Mouse (Mus musculus) intestine, embryonic 15.5 days (tissue): ENCODE results near the gene 5730409E04Rik. TPM values are rescaled to one million over a fixed set of nuclear protein-coding genes. Genes with fewer than 3 reads are reported as not detected.

Experiments used
- ATAC-seq: fragments of 200-750 bp; cut with Nextera tagmentation; 2 replicates; pipeline ENCODE4 v1.8.0; 2017; ENCODE audit warnings: moderate TSS enrichment, moderate library complexity
- H3K27ac ChIP-seq: fragments of 300-500 bp; sonication (generic); 2 replicates; pipeline ENCODE4 v1.5.1; 2015; ENCODE audit warnings: mild to moderate bottlenecking, inconsistent platforms
- H3K27me3 ChIP-seq: fragments of 300-500 bp; sonication (generic); replicated peaks from 2 replicates; pipeline ENCODE4 v1.6.1; 2015; ENCODE audit warnings: inconsistent platforms
- H3K36me3 ChIP-seq: fragments of 300-500 bp; sonication (generic); 2 replicates; pipeline ENCODE4 v1.6.1; 2015; ENCODE audit warnings: inconsistent platforms
- H3K4me1 ChIP-seq: fragments of 300-500 bp; sonication (generic); replicated peaks from 2 replicates; pipeline ENCODE4 v1.6.1; 2015; ENCODE audit warnings: inconsistent platforms
- H3K4me2 ChIP-seq: fragments of 300-500 bp; sonication (generic); replicated peaks from 2 replicates; pipeline ENCODE4 v1.6.1; 2015; ENCODE audit warnings: mild to moderate bottlenecking, inconsistent platforms
- H3K4me3 ChIP-seq: fragments of 300-500 bp; sonication (generic); replicated peaks from 2 replicates; pipeline ENCODE4 v1.5.1; 2015; ENCODE audit warnings: inconsistent platforms
- H3K9ac ChIP-seq: fragments of 300-500 bp; sonication (generic); 2 replicates; pipeline ENCODE4 v1.6.1; 2015; ENCODE audit warnings: inconsistent platforms
- H3K9me3 ChIP-seq: fragments of 300-500 bp; sonication (generic); 2 replicates; pipeline ENCODE4 v1.6.1; 2016; ENCODE audit warnings: inconsistent platforms
- WGBS: fragments of 180-500 bp; shearing (Covaris S2); methylation state at CpG from one replicate; pipeline ENCODE4 v1.1.7; 2015; 5-methylcytosine and 5-hydroxymethylcytosine counted together
- polyA plus RNA-seq: library from polyadenylated mRNA; unstranded; fragments of >200 nt; fragmentation: Nextera tagmentation; extraction: Ambion mirVana; gene quantifications from 2 replicates; pipeline ENCODE4 v1.2.1, GENCODE M21; 2015

The 5730409E04Rik gene
- polyA plus RNA-seq, 1 experiment from 2014 or later, result 1.8 TPM

DNA sequence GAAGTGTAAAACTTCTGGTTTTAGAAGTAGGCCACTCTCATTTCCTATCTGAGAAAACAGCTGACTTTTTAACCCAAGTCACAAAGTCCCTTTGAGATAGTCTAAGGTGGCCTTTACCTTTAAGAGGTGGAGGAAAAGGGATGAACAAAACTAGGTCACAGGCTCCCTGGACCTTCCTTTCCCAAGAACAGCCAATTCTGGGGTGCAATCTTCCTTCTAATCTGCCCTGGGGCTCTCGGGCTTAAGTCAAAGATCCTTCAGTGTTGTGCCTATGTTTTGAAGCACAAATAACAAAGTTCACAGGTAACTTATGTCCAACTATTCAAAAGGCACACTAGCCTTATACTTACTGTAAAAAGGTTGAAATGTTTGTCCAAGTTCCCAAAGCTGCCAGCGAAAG, 5.5 kb upstream of the 5730409E04Rik start:
- no peak overlapping the region for H3K4me3 ChIP-seq
- WGBS, result 73% methylated on average over 2 of the region's 2 CpGs
- no peak overlapping the region for H3K27ac ChIP-seq
- H3K4me1 ChIP-seq, result peaks cover 5% of the 10 kb centered on the region; the same call in 1 of the 2 replicates
- no peak for ATAC-seq
- no peaks in the 10 kb centered on the region for H3K27me3 ChIP-seq
- no peak overlapping the region for H3K4me2 ChIP-seq
- no peaks in the 10 kb centered on the region for H3K9me3 ChIP-seq
- H3K9ac ChIP-seq, result no peak overlapping the region
- no peaks in the 10 kb centered on the region for H3K36me3 ChIP-seq

- Histone ChIP-seq H3K27ac (no peak overlapping the region), H3K4me1 (peaks cover 5% of the 10 kb centered on the region; the same call in 1 of the 2 replicates), H3K4me3 (no peak overlapping the region), H3K4me2 (no peak overlapping the region), H3K9me3 (no peaks in the 10 kb centered on the region), H3K36me3 (no peaks in the 10 kb centered on the region), H3K27me3 (no peaks in the 10 kb centered on the region), H3K9ac (no peak overlapping the region)
- 77% methylated on average over 4 of the region's 4 CpGs for WGBS
- ATAC-seq, result no peak
Measured at GRCm38 (mm10) chr4:126605751-126606150, 3.9 kb upstream of the 5730409E04Rik start.

- Histone ChIP-seq H3K27ac (no peak overlapping the region), H3K4me3 (no peak overlapping the region), H3K9me3 (no peaks in the 10 kb centered on the region), H3K27me3 (no peaks in the 10 kb centered on the region; the same call in 1 of the 2 replicates), H3K9ac (no peak overlapping the region), H3K4me1 (no peaks in the 10 kb centered on the region), H3K4me2 (no peak overlapping the region), H3K36me3 (no peaks in the 10 kb centered on the region)
- WGBS, result 88% methylated on average over 17 of the region's 17 CpGs
- ATAC-seq, result no peak
Measured at GRCm38 (mm10) chr4:126611991-126612390, 2.4 kb downstream of the 5730409E04Rik start.

DNA sequence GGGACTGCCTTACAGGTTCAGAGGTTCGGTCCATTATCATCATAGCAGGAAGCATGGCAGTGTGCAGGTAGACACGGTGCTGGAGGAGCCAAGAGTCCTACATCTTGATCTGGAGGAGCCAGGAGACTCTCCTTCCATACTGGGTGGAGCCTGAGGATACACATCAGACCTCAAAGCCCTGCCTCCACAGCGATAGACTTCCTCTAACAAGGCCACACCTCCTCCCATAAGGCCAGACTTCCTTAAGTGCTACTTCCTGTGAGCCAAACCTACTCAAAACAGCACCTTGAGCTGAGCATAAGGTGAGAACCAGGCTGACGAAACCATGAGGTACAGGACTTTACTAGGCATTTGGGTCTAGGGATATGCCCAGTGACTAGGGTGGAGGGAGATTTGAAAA, 6.7 kb downstream of the 5730409E04Rik start:
- ATAC-seq, result no peak
- H3K4me1 ChIP-seq, result peaks cover 12% of the 10 kb centered on the region
- H3K27ac ChIP-seq, result no peak overlapping the region
- 85% methylated on average over 4 of the region's 4 CpGs for WGBS
- H3K9me3 ChIP-seq, result no peaks in the 10 kb centered on the region
- H3K36me3 ChIP-seq, result no peaks in the 10 kb centered on the region
- no peak overlapping the region for H3K4me3 ChIP-seq
- no peak overlapping the region for H3K9ac ChIP-seq
- peaks cover 20% of the 10 kb centered on the region for H3K27me3 ChIP-seq
- H3K4me2 ChIP-seq, result no peak overlapping the region

- H3K27ac ChIP-seq, result no peak overlapping the region
- H3K4me1 ChIP-seq, result peaks cover 12% of the 10 kb centered on the region
- peak overlapping the region; percentile 28 for H3K4me3 ChIP-seq
- peak overlapping the region; percentile 70 for H3K4me2 ChIP-seq
- no peaks in the 10 kb centered on the region for H3K36me3 ChIP-seq
- peaks cover 20% of the 10 kb centered on the region for H3K27me3 ChIP-seq
- peak overlapping the region; percentile 37; the same call in 1 of the 2 replicates for H3K9ac ChIP-seq
- 6% methylated on average over 33 of the region's 33 CpGs for WGBS
- ATAC-seq, result peak; percentile 41; the same call in 1 of the 2 replicates
- H3K9me3 ChIP-seq, result no peaks in the 10 kb centered on the region
Measured at GRCm38 (mm10) chr4:126619691-126620330, 10.2 kb downstream of the 5730409E04Rik start.

GRCm38 (mm10) chr4:126620349-126620874, 10.8 kb downstream of the 5730409E04Rik start:
- H3K4me1 ChIP-seq, result peaks cover 12% of the 10 kb centered on the region
- H3K9me3 ChIP-seq, result no peaks in the 10 kb centered on the region
- H3K4me2 ChIP-seq, result peak overlapping the region; percentile 70
- peaks cover 20% of the 10 kb centered on the region for H3K27me3 ChIP-seq
- ATAC-seq, result peak; percentile 25; the same call in 1 of the 2 replicates
- peak overlapping the region; percentile 37; the same call in 1 of the 2 replicates for H3K9ac ChIP-seq
- 25% methylated on average over 13 of the region's 13 CpGs for WGBS
- no peak overlapping the region for H3K27ac ChIP-seq
- no peaks in the 10 kb centered on the region for H3K36me3 ChIP-seq
- H3K4me3 ChIP-seq, result peak overlapping the region; percentile 28

DNA sequence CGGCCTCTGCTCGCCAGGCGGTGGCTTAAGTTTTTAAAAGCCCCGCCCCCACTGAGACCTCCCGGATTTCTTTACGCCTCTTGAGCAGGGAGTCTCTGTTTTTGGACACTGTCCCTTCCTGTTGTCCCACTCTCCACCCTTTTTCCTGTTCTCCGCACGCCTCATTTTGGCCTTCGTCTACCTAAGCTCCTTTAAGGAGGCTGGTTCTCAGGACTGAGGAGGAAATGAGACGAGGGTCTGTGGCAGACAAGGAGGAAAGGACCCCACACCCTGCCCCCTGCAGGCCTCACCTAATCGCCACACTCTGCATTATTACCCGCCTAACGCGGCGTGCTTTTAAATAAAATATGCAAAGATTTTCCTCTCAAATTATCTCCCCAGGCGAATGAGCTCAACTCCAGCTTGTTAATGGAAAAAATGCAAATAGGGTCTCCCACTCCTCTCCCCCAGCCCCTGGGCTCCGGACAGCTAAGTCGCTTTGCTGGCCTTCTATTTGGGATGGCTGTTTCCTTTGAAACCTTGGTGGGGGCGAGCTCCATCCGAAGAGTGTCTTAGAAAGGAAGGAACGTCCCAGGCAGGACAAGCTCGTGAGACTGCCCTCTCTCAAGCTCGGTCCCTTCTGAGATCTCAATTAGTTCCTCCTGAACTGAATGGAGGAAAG, 17.5 kb downstream of the 5730409E04Rik start:
- Histone ChIP-seq H3K4me3 (peak overlapping the region; percentile 16; the same call in 1 of the 2 replicates), H3K9me3 (no peaks in the 10 kb centered on the region), H3K36me3 (no peaks in the 10 kb centered on the region), H3K9ac (no peak overlapping the region), H3K27me3 (no peaks in the 10 kb centered on the region), H3K4me1 (no peaks in the 10 kb centered on the region), H3K27ac (no peak overlapping the region), H3K4me2 (peak overlapping the region; percentile 52)
- ATAC-seq, result 0 out of 2 replicates have a peak, but pooled peaks have one; percentile 17
- WGBS, result 5% methylated on average over 23 of the region's 23 CpGs

DNA sequence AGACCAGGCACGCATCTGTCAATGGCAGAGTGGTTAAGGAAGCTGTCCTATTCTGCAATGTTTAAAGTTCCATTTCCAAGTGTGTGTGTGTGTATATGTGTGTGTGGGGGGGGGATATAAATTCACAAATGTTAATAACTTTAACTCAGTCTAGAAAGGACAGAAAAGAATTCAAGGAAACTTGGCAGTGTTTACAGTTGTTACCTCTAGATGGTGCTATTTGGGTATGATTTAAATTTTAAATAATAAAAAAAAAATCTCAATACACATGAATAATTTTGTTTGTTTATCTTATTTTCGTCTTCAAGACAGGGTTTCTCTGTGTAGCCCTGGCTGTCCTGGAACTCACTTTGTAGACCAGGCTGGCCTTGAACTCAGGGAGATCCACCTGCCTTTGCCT, 22.3 kb downstream of the 5730409E04Rik start:
- WGBS, result 35% methylated on average over 2 of the region's 2 CpGs

GRCm38 (mm10) chr4:126632668-126633067, 23.1 kb downstream of the 5730409E04Rik start:
- no peak overlapping the region for H3K9ac ChIP-seq
- H3K27me3 ChIP-seq, result peaks cover 3% of the 10 kb centered on the region; the same call in 1 of the 2 replicates
- no peak for ATAC-seq
- 60% methylated on average over 3 of the region's 3 CpGs for WGBS
- no peak overlapping the region for H3K4me3 ChIP-seq
- no peaks in the 10 kb centered on the region for H3K4me1 ChIP-seq
- no peaks in the 10 kb centered on the region for H3K9me3 ChIP-seq
- H3K27ac ChIP-seq, result no peak overlapping the region
- no peaks in the 10 kb centered on the region for H3K36me3 ChIP-seq
- H3K4me2 ChIP-seq, result no peak overlapping the region

More for the DNA sequence above, 22.3 kb downstream of the 5730409E04Rik start:
- Histone ChIP-seq H3K4me1 (no peaks in the 10 kb centered on the region), H3K27ac (no peak overlapping the region), H3K9ac (no peak overlapping the region), H3K4me2 (no peak overlapping the region), H3K36me3 (no peaks in the 10 kb centered on the region), H3K9me3 (no peaks in the 10 kb centered on the region), H3K4me3 (no peak overlapping the region), H3K27me3 (peaks cover 3% of the 10 kb centered on the region; the same call in 1 of the 2 replicates)
- no peak for ATAC-seq

DNA sequence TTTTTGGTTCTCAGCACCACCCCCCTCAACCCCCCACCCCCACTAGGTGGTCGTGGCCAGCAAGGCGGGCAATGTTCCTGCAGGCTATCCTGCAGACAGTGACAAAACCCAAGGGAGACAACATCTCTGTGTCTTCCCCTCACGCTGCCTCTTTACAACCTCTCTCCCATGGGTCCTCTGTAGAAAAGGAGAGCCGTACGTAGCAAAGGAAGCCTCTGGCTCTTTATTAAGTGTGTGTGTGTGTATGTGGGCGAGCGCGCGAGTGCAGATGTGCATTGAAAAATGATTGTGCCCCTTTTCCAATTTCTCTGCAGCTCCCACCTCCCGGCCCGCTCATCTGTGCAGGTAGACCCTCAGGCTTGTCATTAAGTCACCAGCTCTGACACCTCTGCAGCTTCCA, 26.7 kb downstream of the 5730409E04Rik start:
- H3K4me1 ChIP-seq, result no peaks in the 10 kb centered on the region
- 32% methylated on average over 11 of the region's 11 CpGs for WGBS
- no peak overlapping the region for H3K9ac ChIP-seq
- no peaks in the 10 kb centered on the region for H3K36me3 ChIP-seq
- no peak overlapping the region for H3K27ac ChIP-seq
- H3K9me3 ChIP-seq, result no peaks in the 10 kb centered on the region
- peaks cover 6% of the 10 kb centered on the region; the same call in 1 of the 2 replicates for H3K27me3 ChIP-seq
- H3K4me2 ChIP-seq, result no peak overlapping the region
- ATAC-seq, result no peak
- no peak overlapping the region for H3K4me3 ChIP-seq

- Histone ChIP-seq H3K27me3 (peaks cover 6% of the 10 kb centered on the region; the same call in 1 of the 2 replicates), H3K9ac (no peak overlapping the region), H3K4me3 (no peak overlapping the region), H3K9me3 (no peaks in the 10 kb centered on the region), H3K36me3 (no peaks in the 10 kb centered on the region), H3K27ac (no peak overlapping the region), H3K4me1 (no peaks in the 10 kb centered on the region), H3K4me2 (no peak overlapping the region)
- ATAC-seq, result no peak
- WGBS, result 69% methylated on average over 4 of the region's 4 CpGs
Measured at GRCm38 (mm10) chr4:126637446-126637845, 27.8 kb downstream of the 5730409E04Rik start.

- no peak overlapping the region for H3K4me3 ChIP-seq
- no peak overlapping the region for H3K27ac ChIP-seq
- WGBS, result 59% methylated on average over 7 of the region's 7 CpGs
- no peak for ATAC-seq
- H3K4me1 ChIP-seq, result no peaks in the 10 kb centered on the region
- no peaks in the 10 kb centered on the region for H3K9me3 ChIP-seq
- H3K4me2 ChIP-seq, result no peak overlapping the region
- H3K36me3 ChIP-seq, result no peaks in the 10 kb centered on the region
- no peak overlapping the region for H3K9ac ChIP-seq
- H3K27me3 ChIP-seq, result peaks cover 6% of the 10 kb centered on the region; the same call in 1 of the 2 replicates
Measured at GRCm38 (mm10) chr4:126639339-126639738, 29.7 kb downstream of the 5730409E04Rik start.
